Comparison of ENCODE assay signal across 14 mouse cellular contexts in genomic region chr1:89621014-89621791, GRCm38 (mm10).
DNase-seq lines count a peak whose midpoint lies in the region; ATAC-seq and TF ChIP-seq lines count a peak whose summit lies in the region.
"Had no signal": no experiment of that assay in that cellular context is flagged by ENCODE, and none has a peak within 500 bp of the region (broad histone marks: within the 10 kb centered on the region; RNA-seq: fewer than 3 reads in every experiment).

No protein-coding gene starts in this region.

- peaks cover 35% of the 10 kb centered on the region for H3K36me3 ChIP-seq in hindbrain, embryonic 10.5 days
- H3K36me3 ChIP-seq in hindbrain, embryonic 14.5 days (replicated peaks; ENCODE audit: control insufficient read depth, insufficient read depth) = peaks cover 15% of the 10 kb centered on the region; the same call in 1 of the 2 replicates
- H3K36me3 ChIP-seq: forebrain, embryonic 12.5 days; hindbrain, embryonic 15.5 days had no signal

- peak overlapping the region; percentile 55; the same call in 1 of the 2 replicates for H3K27ac ChIP-seq in cerebellum, adult 2 months (ENCODE audit: insufficient read depth, low read length)
- H3K27ac ChIP-seq in hindbrain, embryonic 10.5 days = peak overlapping the region; percentile 35; the same call in 1 of the 2 replicates
- no peak overlapping the region for H3K27ac ChIP-seq in hindbrain, embryonic 14.5 days
- H3K27ac ChIP-seq: forebrain, embryonic 12.5 days; hindbrain, embryonic 15.5 days; kidney, postnatal 0 days had no signal

- ATAC-seq in hindbrain, embryonic 14.5 days (ENCODE audit: low FRiP score) = no peak
- peak; percentile 74 for ATAC-seq in common myeloid progenitor, adult 5-6 weeks (replicated peaks; ENCODE audit: low read depth, poor library complexity, severe bottlenecking)
- peak; percentile 67 for ATAC-seq in megakaryocyte, adult 5-6 weeks (ENCODE audit: poor library complexity, severe bottlenecking)
- ATAC-seq: intestine, embryonic 16.5 days had no signal

- no peak for TF ChIP-seq CTCF in cerebellum, adult 2 months (IDR thresholded peaks at IDR 0.05; ENCODE audit: borderline replicate concordance, insufficient read depth, low read depth, low read length)

- H3K9me3 ChIP-seq in hindbrain, embryonic 10.5 days = no peaks in the 10 kb centered on the region
- H3K9me3 ChIP-seq in hindbrain, embryonic 14.5 days (ENCODE audit: control insufficient read depth, low read length) = no peaks in the 10 kb centered on the region
- H3K9me3 ChIP-seq: forebrain, embryonic 12.5 days; hindbrain, embryonic 15.5 days had no signal

- no peak overlapping the region for H3K9ac ChIP-seq in hindbrain, embryonic 14.5 days
- H3K9ac ChIP-seq: forebrain, embryonic 12.5 days; hindbrain, embryonic 15.5 days had no signal

- H3K4me2 ChIP-seq in hindbrain, embryonic 14.5 days (replicated peaks) = no peak overlapping the region
- H3K4me2 ChIP-seq: forebrain, embryonic 12.5 days; hindbrain, embryonic 15.5 days; midbrain, embryonic 11.5 days had no signal

- no peak for TF ChIP-seq POLR2A in cerebellum, adult 2 months (IDR thresholded peaks at IDR 0.05; ENCODE audit: borderline replicate concordance, insufficient read depth, low read length)

- no peak for DNase-seq in cerebellum, adult 2 months
- no peak for DNase-seq in cerebellum, postnatal 25 days
- DNase-seq in hindbrain, embryonic 10.5 days (ENCODE audit: low spot score) = no peak
- no peak for DNase-seq in hindbrain, embryonic 14.5 days (ENCODE audit: low spot score)
- DNase-seq in ovary, adult 18-20 months (ENCODE audit: low spot score) = no peak
- DNase-seq: B cell, adult 2 months; thymus, postnatal 36 days had no signal

- peaks cover 72% of the 10 kb centered on the region for H3K4me1 ChIP-seq in cerebellum, adult 2 months (ENCODE audit: control insufficient read depth, insufficient read depth, low read length)
- H3K4me1 ChIP-seq in hindbrain, embryonic 10.5 days (replicated peaks) = peaks cover 23% of the 10 kb centered on the region
- no peaks in the 10 kb centered on the region for H3K4me1 ChIP-seq in hindbrain, embryonic 14.5 days (replicated peaks; ENCODE audit: control insufficient read depth, insufficient read depth, low read length)

- H3K4me3 ChIP-seq in cerebellum, adult 2 months (replicated peaks; ENCODE audit: insufficient read depth, low read depth, low read length) = no peak overlapping the region
- H3K4me3 ChIP-seq in hindbrain, embryonic 10.5 days = no peak overlapping the region
- no peak overlapping the region for H3K4me3 ChIP-seq in hindbrain, embryonic 14.5 days (replicated peaks; ENCODE audit: low read length)
- H3K4me3 ChIP-seq: forebrain, embryonic 12.5 days; hindbrain, embryonic 15.5 days had no signal

- whole genome bisulfite sequencing in cerebellum, adult 2 months = 69% methylated on average over 8 of the region's 8 CpGs
- 61% methylated on average over 8 of the region's 8 CpGs for WGBS in hindbrain, embryonic 10.5 days
- 60% methylated on average over 8 of the region's 8 CpGs for WGBS in hindbrain, embryonic 14.5 days

- H3K27me3 ChIP-seq in cerebellum, adult 2 months (ENCODE audit: control insufficient read depth, insufficient read depth, low read length) = no peaks in the 10 kb centered on the region
- H3K27me3 ChIP-seq in hindbrain, embryonic 10.5 days (ENCODE audit: insufficient read depth, poor library complexity, severe bottlenecking) = no peaks in the 10 kb centered on the region
- H3K27me3 ChIP-seq in hindbrain, embryonic 14.5 days (ENCODE audit: control insufficient read depth, insufficient read depth, low read length) = no peaks in the 10 kb centered on the region
- H3K27me3 ChIP-seq: forebrain, embryonic 12.5 days; hindbrain, embryonic 15.5 days had no signal
